Mouse (Mus musculus) stomach, postnatal 0 days (tissue): ENCODE measurements at regions not wholly inside any gene's neighbourhood (a gene's known extent, or its start where the extent isn't known, plus 50 kb on each side); places are given as distances from the start of the nearest gene placed in this dataset.

Source experiments
- CTCF ChIP-seq: IDR thresholded peaks from 2 replicates; pipeline ENCODE4 v1.5.1; 2016; ENCODE audit warnings: antibody characterized with exemption, low read depth, mild to moderate bottlenecking, moderate library complexity
- EP300 ChIP-seq: optimal IDR thresholded peaks from 2 replicates; pipeline ENCODE3; 2016; ENCODE audit warnings: antibody characterized with exemption

DNA sequence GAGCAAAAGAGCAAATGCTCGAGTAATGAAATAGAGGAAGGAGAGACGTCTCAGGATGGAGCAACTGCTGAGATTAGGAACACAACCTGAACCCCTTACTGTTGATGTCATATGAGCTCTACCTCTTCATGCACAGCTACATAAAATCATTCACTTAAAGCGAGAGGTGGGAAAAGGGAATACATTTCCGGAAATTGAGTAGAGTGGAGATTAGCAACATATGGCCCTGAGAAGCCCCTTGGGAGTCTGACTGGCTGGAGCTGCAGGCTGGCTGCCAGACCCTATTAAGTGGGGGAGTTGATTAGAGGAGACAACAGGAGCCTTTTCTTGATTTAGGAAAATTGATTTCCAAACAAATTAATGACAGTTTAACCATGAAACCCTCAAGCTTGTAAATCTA lies 373.0 kb upstream of the Syt1 start:
- TF ChIP-seq EP300 = no peak
- no peak for TF ChIP-seq CTCF
